Mouse (Mus musculus) embryonic facial prominence, embryonic 13.5 days (tissue): Measurements from ENCODE around the gene Cep95. TPM values are rescaled to one million over a fixed set of nuclear protein-coding genes. Genes with fewer than 3 reads are reported as not detected.
A peak's percentile ranks its signal among the peaks of the same experiment; 100 is the strongest.

Experiments used
- ATAC-seq: fragments of 200-750 bp; cut with Nextera tagmentation; 2 replicates; pipeline ENCODE4 v1.8.0; 2017; ENCODE audit warnings: low read depth; ENCODE audit not compliant: insufficient number of reproducible peaks, insufficient read depth, low FRiP score, low TSS enrichment
- H3K27ac ChIP-seq: fragments of 300-500 bp; sonication (generic); 2 replicates; pipeline ENCODE4 v1.5.1; 2015; ENCODE audit warnings: moderate library complexity, mild to moderate bottlenecking, inconsistent platforms
- H3K27me3 ChIP-seq: fragments of 300-500 bp; sonication (generic); 2 replicates; pipeline ENCODE4 v1.6.1; 2015; ENCODE audit warnings: mild to moderate bottlenecking, inconsistent platforms
- H3K36me3 ChIP-seq: fragments of 300-500 bp; sonication (generic); 2 replicates; pipeline ENCODE4 v1.6.1; 2015; ENCODE audit warnings: mild to moderate bottlenecking, inconsistent platforms
- H3K4me1 ChIP-seq: fragments of 300-500 bp; sonication (generic); 2 replicates; pipeline ENCODE4 v1.6.1; 2015; ENCODE audit warnings: inconsistent platforms
- H3K4me2 ChIP-seq: fragments of 300-500 bp; sonication (generic); 2 replicates; pipeline ENCODE4 v1.6.1; 2015; ENCODE audit warnings: moderate library complexity, mild to moderate bottlenecking, inconsistent platforms
- H3K4me3 ChIP-seq: fragments of 300-500 bp; sonication (generic); 2 replicates; pipeline ENCODE4 v1.5.1; 2015; ENCODE audit warnings: mild to moderate bottlenecking, inconsistent platforms
- H3K9ac ChIP-seq: fragments of 300-500 bp; sonication (generic); 2 replicates; pipeline ENCODE4 v1.6.1; 2015; ENCODE audit warnings: mild to moderate bottlenecking, inconsistent platforms
- H3K9me3 ChIP-seq: fragments of 300-500 bp; sonication (generic); 2 replicates; pipeline ENCODE4 v1.6.1; 2016; ENCODE audit warnings: inconsistent platforms
- WGBS: fragments of 180-500 bp; shearing (Covaris S2); methylation state at CpG from one replicate; pipeline ENCODE4 v1.1.7; 2015; ENCODE audit warnings: mixed read lengths; 5-methylcytosine and 5-hydroxymethylcytosine counted together
- polyA plus RNA-seq: library from polyadenylated mRNA; unstranded; fragments of >200 nt; fragmentation: Nextera tagmentation; extraction: Ambion mirVana; gene quantifications from 2 replicates; pipeline ENCODE4 v1.2.1, GENCODE M21; 2015

Cep95 gene
- polyA plus RNA-seq, 1 experiment from 2014 or later = 28.2 TPM

- Histone ChIP-seq H3K36me3 (no peaks in the 10 kb centered on the region), H3K27ac (no peak overlapping the region), H3K4me1 (no peaks in the 10 kb centered on the region), H3K4me2 (no peak overlapping the region), H3K4me3 (no peak overlapping the region), H3K9me3 (no peaks in the 10 kb centered on the region), H3K9ac (no peak overlapping the region), H3K27me3 (no peaks in the 10 kb centered on the region)
- 35% methylated on average over 5 of the region's 5 CpGs for WGBS
- no peak for ATAC-seq
Observed at GRCm38 (mm10) chr11:106755583-106755982, 33.5 kb upstream of the Cep95 start.

GRCm38 (mm10) chr11:106759028-106759427 lies 30.0 kb upstream of the Cep95 start:
- no peak overlapping the region for H3K27ac ChIP-seq
- H3K27me3 ChIP-seq = no peaks in the 10 kb centered on the region
- no peak overlapping the region for H3K4me3 ChIP-seq
- no peaks in the 10 kb centered on the region for H3K36me3 ChIP-seq
- 91% methylated on average over 3 of the region's 3 CpGs for WGBS
- no peak for ATAC-seq
- no peak overlapping the region for H3K4me2 ChIP-seq
- peaks cover 20% of the 10 kb centered on the region for H3K4me1 ChIP-seq
- no peak overlapping the region for H3K9ac ChIP-seq
- no peaks in the 10 kb centered on the region for H3K9me3 ChIP-seq

GRCm38 (mm10) chr11:106760511-106760910 lies 28.5 kb upstream of the Cep95 start:
- Histone ChIP-seq H3K27ac (no peak overlapping the region), H3K36me3 (peaks cover 7% of the 10 kb centered on the region), H3K9ac (no peak overlapping the region), H3K4me1 (peaks cover 20% of the 10 kb centered on the region), H3K9me3 (no peaks in the 10 kb centered on the region), H3K4me3 (no peak overlapping the region), H3K27me3 (no peaks in the 10 kb centered on the region), H3K4me2 (no peak overlapping the region)
- WGBS = 89% methylated on average over 5 of the region's 5 CpGs
- no peak for ATAC-seq

GRCm38 (mm10) chr11:106762139-106762799 lies 26.8 kb upstream of the Cep95 start:
- H3K27ac ChIP-seq = peak overlapping the region; percentile 77
- H3K36me3 ChIP-seq = peaks cover 23% of the 10 kb centered on the region
- no peaks in the 10 kb centered on the region for H3K9me3 ChIP-seq
- H3K9ac ChIP-seq = peak overlapping the region; percentile 32; the same call in 1 of the 2 replicates
- no peaks in the 10 kb centered on the region for H3K27me3 ChIP-seq
- H3K4me2 ChIP-seq = no peak overlapping the region; the same call in 1 of the 2 replicates
- no peak overlapping the region for H3K4me3 ChIP-seq
- H3K4me1 ChIP-seq = peaks cover 20% of the 10 kb centered on the region
- 0 out of 2 replicates have a peak, but pooled peaks have one; percentile 26 for ATAC-seq
- WGBS = 18% methylated on average over 5 of the region's 5 CpGs

- 70% methylated on average over 9 of the region's 9 CpGs for WGBS
- Histone ChIP-seq H3K27ac (peak overlapping the region; percentile 77), H3K4me2 (no peak overlapping the region; the same call in 1 of the 2 replicates), H3K9ac (peak overlapping the region; percentile 32; the same call in 1 of the 2 replicates), H3K4me1 (peaks cover 20% of the 10 kb centered on the region), H3K36me3 (peaks cover 28% of the 10 kb centered on the region), H3K9me3 (peaks cover under 1% of the 10 kb centered on the region; the same call in 1 of the 2 replicates), H3K4me3 (no peak overlapping the region), H3K27me3 (no peaks in the 10 kb centered on the region)
- ATAC-seq = peak; percentile 43; the same call in 1 of the 2 replicates
Observed at GRCm38 (mm10) chr11:106762800-106763185, 26.3 kb upstream of the Cep95 start.

GRCm38 (mm10) chr11:106766611-106767162 lies 22.4 kb upstream of the Cep95 start:
- H3K27ac ChIP-seq = no peak overlapping the region
- 90% methylated on average over 4 of the region's 4 CpGs for WGBS
- no peak overlapping the region for H3K4me2 ChIP-seq
- H3K27me3 ChIP-seq = no peaks in the 10 kb centered on the region
- peaks cover 62% of the 10 kb centered on the region for H3K36me3 ChIP-seq
- no peak overlapping the region for H3K4me3 ChIP-seq
- ATAC-seq = no peak
- peaks cover 3% of the 10 kb centered on the region; the same call in 1 of the 2 replicates for H3K9me3 ChIP-seq
- H3K9ac ChIP-seq = no peak overlapping the region
- peaks cover 16% of the 10 kb centered on the region for H3K4me1 ChIP-seq

GRCm38 (mm10) chr11:106767516-106767915 lies 21.5 kb upstream of the Cep95 start:
- WGBS = 94% methylated on average over 4 of the region's 4 CpGs
- Histone ChIP-seq H3K4me2 (no peak overlapping the region), H3K36me3 (peaks cover 70% of the 10 kb centered on the region), H3K4me1 (peaks cover 8% of the 10 kb centered on the region), H3K27ac (no peak overlapping the region), H3K27me3 (no peaks in the 10 kb centered on the region), H3K9ac (no peak overlapping the region), H3K4me3 (no peak overlapping the region), H3K9me3 (peaks cover 3% of the 10 kb centered on the region; the same call in 1 of the 2 replicates)
- no peak for ATAC-seq

GRCm38 (mm10) chr11:106770195-106770974 lies 18.7 kb upstream of the Cep95 start:
- no peak overlapping the region for H3K27ac ChIP-seq
- H3K36me3 ChIP-seq = peaks cover 93% of the 10 kb centered on the region
- peaks cover 3% of the 10 kb centered on the region; the same call in 1 of the 2 replicates for H3K9me3 ChIP-seq
- no peak overlapping the region for H3K4me2 ChIP-seq
- ATAC-seq = no peak
- H3K27me3 ChIP-seq = no peaks in the 10 kb centered on the region
- H3K9ac ChIP-seq = no peak overlapping the region
- H3K4me1 ChIP-seq = no peaks in the 10 kb centered on the region
- H3K4me3 ChIP-seq = no peak overlapping the region
- WGBS = 92% methylated on average over 9 of the region's 9 CpGs

GRCm38 (mm10) chr11:106773061-106773460 lies 16.0 kb upstream of the Cep95 start:
- Histone ChIP-seq H3K36me3 (peaks cover 83% of the 10 kb centered on the region), H3K4me3 (no peak overlapping the region), H3K4me2 (no peak overlapping the region)

GRCm38 (mm10) chr11:106776960-106777359 lies 12.1 kb upstream of the Cep95 start:
- H3K4me1 ChIP-seq = peaks cover 12% of the 10 kb centered on the region
- 92% methylated on average over 4 of the region's 4 CpGs for WGBS

More at GRCm38 (mm10) chr11:106773061-106773460, 16.0 kb upstream of the Cep95 start:
- WGBS = 94% methylated on average over 9 of the region's 9 CpGs
- H3K9ac ChIP-seq = no peak overlapping the region
- peaks cover 8% of the 10 kb centered on the region for H3K4me1 ChIP-seq
- no peaks in the 10 kb centered on the region for H3K27me3 ChIP-seq
- no peak for ATAC-seq
- no peaks in the 10 kb centered on the region for H3K9me3 ChIP-seq
- no peak overlapping the region for H3K27ac ChIP-seq

GRCm38 (mm10) chr11:106777395-106777794 lies 11.7 kb upstream of the Cep95 start:
- H3K4me2 ChIP-seq = peak overlapping the region; percentile 65; the same call in 1 of the 2 replicates
- H3K9ac ChIP-seq = peak overlapping the region; percentile 32; the same call in 1 of the 2 replicates
- H3K4me3 ChIP-seq = no peak overlapping the region
- H3K27me3 ChIP-seq = no peaks in the 10 kb centered on the region
- 90% methylated on average over 3 of the region's 3 CpGs for WGBS
- no peak overlapping the region for H3K27ac ChIP-seq
- H3K4me1 ChIP-seq = peaks cover 12% of the 10 kb centered on the region
- H3K36me3 ChIP-seq = peaks cover 60% of the 10 kb centered on the region
- no peaks in the 10 kb centered on the region for H3K9me3 ChIP-seq
- ATAC-seq = no peak

More at GRCm38 (mm10) chr11:106776960-106777359, 12.1 kb upstream of the Cep95 start:
- Histone ChIP-seq H3K27ac (no peak overlapping the region), H3K4me2 (no peak overlapping the region), H3K9ac (no peak overlapping the region), H3K9me3 (no peaks in the 10 kb centered on the region), H3K36me3 (peaks cover 60% of the 10 kb centered on the region), H3K4me3 (no peak overlapping the region), H3K27me3 (no peaks in the 10 kb centered on the region)
- no peak for ATAC-seq
